Mouse (Mus musculus): ENCODE data around the gene Bglap2. TPM values are rescaled to one million over a fixed set of nuclear protein-coding genes. Genes with fewer than 3 reads are reported as not detected.

Gene Bglap2
- polyA plus RNA-seq, 1 experiment from 2014 or later: not detected

DNA sequence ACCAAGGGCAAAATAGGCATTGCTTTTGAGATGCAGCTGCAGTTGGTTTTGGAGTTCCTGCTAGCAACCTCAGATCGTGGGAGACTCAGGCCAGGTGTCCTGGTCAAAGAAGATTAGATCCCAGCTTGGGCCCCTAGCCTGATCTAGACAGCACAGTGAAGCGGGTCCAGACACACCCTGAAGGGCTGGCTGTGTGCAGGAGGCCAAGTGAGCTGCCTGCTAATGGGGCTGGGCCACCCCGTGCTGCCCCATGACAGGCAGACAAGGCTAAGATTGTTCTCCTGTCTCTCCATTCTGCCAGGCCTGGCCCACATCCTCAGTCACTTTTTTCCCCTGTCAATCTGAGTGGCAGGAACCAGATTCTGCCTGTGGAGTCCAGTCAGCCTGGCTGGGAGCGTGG lies 14.8 kb downstream of the Bglap2 start:
- Histone ChIP-seq H3K27me3 (ENCODE audit: control insufficient read depth, insufficient read depth, low read length) (peaks cover 9% of the 10 kb centered on the region), H3K9me3 (ENCODE audit: control insufficient read depth, low read length) (no peaks in the 10 kb centered on the region), H3K4me2 (replicated peaks; ENCODE audit: low read depth, low read length) (no peak overlapping the region), H3K36me3 (ENCODE audit: control insufficient read depth, insufficient read depth, low read length) (peaks cover 5% of the 10 kb centered on the region), H3K27ac (ENCODE audit: low read depth, low read length) (no peak overlapping the region), H3K4me1 (replicated peaks; ENCODE audit: control insufficient read depth, insufficient read depth, low read length) (no peaks in the 10 kb centered on the region; the same call in 1 of the 2 replicates), H3K4me3 (ENCODE audit: low read depth, low read length) (no peak overlapping the region), H3K9ac (ENCODE audit: low read depth, low read length) (no peak overlapping the region)
- ATAC-seq (ENCODE audit: low FRiP score) (no peak), DNase-seq (ENCODE audit: low spot score) (peak; percentile 14)
- WGBS: 61% methylated on average over 4 of the region's 4 CpGs

- no peak overlapping the region for H3K27ac ChIP-seq (ENCODE audit: low read depth, low read length)
- ATAC-seq (ENCODE audit: low FRiP score) (no peak), DNase-seq (ENCODE audit: low spot score) (no peak)
Measured at GRCm38 (mm10) chr3:88361612-88362313, 16.7 kb downstream of the Bglap2 start.

DNA sequence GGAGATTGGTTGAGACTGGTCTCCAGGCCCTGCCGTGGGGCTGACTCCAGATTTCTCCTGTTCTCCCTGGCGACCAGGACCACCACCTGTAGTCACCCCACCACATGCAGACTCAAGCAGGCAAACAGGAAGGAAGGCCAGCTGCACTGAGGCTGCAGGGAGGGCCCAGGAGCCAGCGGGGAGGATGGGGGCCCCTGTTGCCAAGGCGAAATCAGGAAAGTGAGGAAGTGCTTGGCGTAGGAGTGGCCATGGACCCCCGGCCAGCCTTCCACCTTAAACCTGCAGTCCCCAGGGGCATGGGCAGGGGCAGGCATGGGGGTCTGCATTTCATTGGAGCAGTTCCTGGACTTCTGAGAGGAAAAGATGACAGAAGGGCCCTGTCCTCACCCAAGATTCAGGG lies 17.4 kb downstream of the Bglap2 start:
- Histone ChIP-seq H3K36me3 (ENCODE audit: control insufficient read depth, insufficient read depth, low read length) (peaks cover 9% of the 10 kb centered on the region), H3K9ac (ENCODE audit: low read depth, low read length) (no peak overlapping the region), H3K9me3 (ENCODE audit: control insufficient read depth, low read length) (no peaks in the 10 kb centered on the region), H3K4me1 (replicated peaks; ENCODE audit: control insufficient read depth, insufficient read depth, low read length) (no peaks in the 10 kb centered on the region; the same call in 1 of the 2 replicates), H3K4me3 (ENCODE audit: low read depth, low read length) (no peak overlapping the region), H3K27me3 (ENCODE audit: control insufficient read depth, insufficient read depth, low read length) (peaks cover 8% of the 10 kb centered on the region), H3K27ac (ENCODE audit: low read depth, low read length) (no peak overlapping the region), H3K4me2 (replicated peaks; ENCODE audit: low read depth, low read length) (no peak overlapping the region)
- ATAC-seq (ENCODE audit: low FRiP score) (no peak), DNase-seq (ENCODE audit: low spot score) (no peak)
- 83% methylated on average over 5 of the region's 6 CpGs for WGBS

More at GRCm38 (mm10) chr3:88361612-88362313, 16.7 kb downstream of the Bglap2 start:
- H3K36me3 ChIP-seq (ENCODE audit: control insufficient read depth, insufficient read depth, low read length): peaks cover 7% of the 10 kb centered on the region
- no peaks in the 10 kb centered on the region; the same call in 1 of the 2 replicates for H3K4me1 ChIP-seq (replicated peaks; ENCODE audit: control insufficient read depth, insufficient read depth, low read length)
- no peak overlapping the region for H3K4me2 ChIP-seq (replicated peaks; ENCODE audit: low read depth, low read length)
- no peak overlapping the region for H3K9ac ChIP-seq (ENCODE audit: low read depth, low read length)
- H3K9me3 ChIP-seq (ENCODE audit: control insufficient read depth, low read length): no peaks in the 10 kb centered on the region
- no peak overlapping the region for H3K4me3 ChIP-seq (ENCODE audit: low read depth, low read length)
- peaks cover 9% of the 10 kb centered on the region for H3K27me3 ChIP-seq (ENCODE audit: control insufficient read depth, insufficient read depth, low read length)
- 87% methylated on average over 2 of the region's 2 CpGs for WGBS

DNA sequence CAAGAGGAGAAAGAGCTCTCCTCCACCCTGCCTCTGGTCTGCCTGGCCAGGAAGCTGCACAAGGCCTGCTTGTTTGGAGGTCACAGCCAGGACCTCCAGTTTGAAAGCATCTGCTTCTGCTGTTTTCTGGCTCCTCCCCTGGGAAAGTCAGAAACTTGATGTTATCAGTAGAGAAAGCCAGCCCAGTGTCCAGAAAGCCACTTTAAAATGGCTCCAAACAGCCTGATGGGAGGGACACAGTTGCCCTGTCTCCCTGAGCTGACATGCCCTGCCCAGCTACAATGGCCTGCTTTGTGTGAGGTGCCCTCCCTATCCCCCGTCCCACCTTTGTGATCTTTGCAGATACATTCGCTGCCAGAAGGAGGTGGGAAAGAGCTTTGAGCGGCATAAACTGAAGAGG lies 18.5 kb downstream of the Bglap2 start:
- Histone ChIP-seq H3K9me3 (ENCODE audit: control insufficient read depth, low read length) (no peaks in the 10 kb centered on the region), H3K4me1 (replicated peaks; ENCODE audit: control insufficient read depth, insufficient read depth, low read length) (no peaks in the 10 kb centered on the region; the same call in 1 of the 2 replicates), H3K27me3 (ENCODE audit: control insufficient read depth, insufficient read depth, low read length) (no peaks in the 10 kb centered on the region), H3K36me3 (ENCODE audit: control insufficient read depth, insufficient read depth, low read length) (peaks cover 12% of the 10 kb centered on the region), H3K27ac (ENCODE audit: low read depth, low read length) (peak overlapping the region; percentile 48), H3K4me3 (ENCODE audit: low read depth, low read length) (no peak overlapping the region), H3K9ac (ENCODE audit: low read depth, low read length) (no peak overlapping the region), H3K4me2 (replicated peaks; ENCODE audit: low read depth, low read length) (no peak overlapping the region)
- no peak for DNase-seq (ENCODE audit: low spot score)
- peak; percentile 36; the same call in 1 of the 2 replicates for ATAC-seq (ENCODE audit: low FRiP score)
- WGBS: 85% methylated on average over 3 of the region's 3 CpGs

GRCm38 (mm10) chr3:88359584-88359983 lies 18.9 kb downstream of the Bglap2 start:
- H3K9ac ChIP-seq (ENCODE audit: low read depth, low read length): no peak overlapping the region
- H3K36me3 ChIP-seq (ENCODE audit: control insufficient read depth, insufficient read depth, low read length): peaks cover 12% of the 10 kb centered on the region

GRCm38 (mm10) chr3:88354396-88355165 lies 23.9 kb downstream of the Bglap2 start:
- H3K9ac ChIP-seq (ENCODE audit: low read depth, low read length): no peak overlapping the region
- H3K4me3 ChIP-seq (ENCODE audit: low read depth, low read length): no peak overlapping the region
- H3K27ac ChIP-seq (ENCODE audit: low read depth, low read length): no peak overlapping the region
- no peaks in the 10 kb centered on the region for H3K4me1 ChIP-seq (replicated peaks; ENCODE audit: control insufficient read depth, insufficient read depth, low read length)
- WGBS: 96% methylated on average over 8 of the region's 8 CpGs
- no peak overlapping the region for H3K4me2 ChIP-seq (replicated peaks; ENCODE audit: low read depth, low read length)
- no peaks in the 10 kb centered on the region for H3K9me3 ChIP-seq (ENCODE audit: control insufficient read depth, low read length)
- peaks cover 30% of the 10 kb centered on the region for H3K36me3 ChIP-seq (ENCODE audit: control insufficient read depth, insufficient read depth, low read length)
- H3K27me3 ChIP-seq (ENCODE audit: control insufficient read depth, insufficient read depth, low read length): no peaks in the 10 kb centered on the region
- ATAC-seq (ENCODE audit: low FRiP score) (no peak), DNase-seq (ENCODE audit: low spot score) (no peak)

More at GRCm38 (mm10) chr3:88359584-88359983, 18.9 kb downstream of the Bglap2 start:
- Histone ChIP-seq H3K9me3 (ENCODE audit: control insufficient read depth, low read length) (no peaks in the 10 kb centered on the region), H3K4me2 (replicated peaks; ENCODE audit: low read depth, low read length) (no peak overlapping the region), H3K4me3 (ENCODE audit: low read depth, low read length) (no peak overlapping the region), H3K27ac (ENCODE audit: low read depth, low read length) (peak overlapping the region; percentile 48), H3K27me3 (ENCODE audit: control insufficient read depth, insufficient read depth, low read length) (no peaks in the 10 kb centered on the region), H3K4me1 (replicated peaks; ENCODE audit: control insufficient read depth, insufficient read depth, low read length) (no peaks in the 10 kb centered on the region; the same call in 1 of the 2 replicates)
- no peak for DNase-seq (ENCODE audit: low spot score)
- WGBS: 69% methylated on average over 5 of the region's 5 CpGs
- ATAC-seq (ENCODE audit: low FRiP score): peak; percentile 59; the same call in 1 of the 2 replicates

DNA sequence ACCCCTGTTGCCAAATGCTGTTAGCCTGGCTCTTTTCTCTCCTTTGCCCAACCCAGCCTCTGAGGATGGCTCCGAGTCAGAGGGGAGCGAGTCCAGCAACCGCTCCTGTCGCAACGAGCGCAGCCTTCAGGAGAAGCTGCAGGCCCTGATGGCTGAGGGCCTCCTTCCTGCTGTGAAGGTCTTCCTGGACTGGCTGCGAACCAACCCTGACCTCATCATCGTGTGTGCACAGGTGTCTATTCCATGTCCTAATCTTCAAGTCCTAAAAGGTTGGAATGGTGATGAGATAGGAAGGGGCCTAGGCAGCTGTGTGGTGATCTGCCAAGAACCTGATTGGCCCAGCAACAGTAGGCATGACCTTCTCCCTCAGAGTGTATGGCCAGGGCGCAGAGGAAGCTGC lies 25.6 kb downstream of the Bglap2 start:
- ATAC-seq (ENCODE audit: low FRiP score): no peak
- H3K36me3 ChIP-seq (ENCODE audit: control insufficient read depth, insufficient read depth, low read length): peaks cover 36% of the 10 kb centered on the region

DNA sequence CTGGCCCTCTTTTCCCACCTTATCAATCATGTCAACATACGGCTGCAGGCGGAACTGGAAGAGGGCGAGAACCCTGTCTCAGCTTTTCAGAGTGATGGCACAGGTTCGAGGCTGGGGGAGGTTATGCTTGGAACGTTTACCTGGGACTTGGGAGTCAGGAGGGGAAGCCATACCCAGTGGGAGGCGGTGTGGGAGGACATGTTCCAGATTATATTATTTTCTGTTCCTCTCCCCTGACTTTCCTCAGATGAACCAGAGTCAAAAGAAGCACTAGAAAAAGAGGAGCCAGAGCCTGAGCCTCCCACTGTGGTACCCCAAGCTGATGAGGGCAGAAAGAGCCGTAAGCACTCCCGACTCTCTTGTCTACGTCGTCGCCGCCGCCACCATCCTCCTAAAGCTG lies 27.8 kb downstream of the Bglap2 start:
- H3K4me1 ChIP-seq (replicated peaks; ENCODE audit: control insufficient read depth, insufficient read depth, low read length): no peaks in the 10 kb centered on the region
- H3K27ac ChIP-seq (ENCODE audit: low read depth, low read length): no peak overlapping the region
- H3K4me2 ChIP-seq (replicated peaks; ENCODE audit: low read depth, low read length): no peak overlapping the region
- peaks cover 45% of the 10 kb centered on the region for H3K36me3 ChIP-seq (ENCODE audit: control insufficient read depth, insufficient read depth, low read length)
- ATAC-seq (ENCODE audit: low FRiP score): no peak
- no peak overlapping the region for H3K9ac ChIP-seq (ENCODE audit: low read depth, low read length)
- no peak overlapping the region for H3K4me3 ChIP-seq (ENCODE audit: low read depth, low read length)
- no peaks in the 10 kb centered on the region for H3K9me3 ChIP-seq (ENCODE audit: control insufficient read depth, low read length)
- H3K27me3 ChIP-seq (ENCODE audit: control insufficient read depth, insufficient read depth, low read length): no peaks in the 10 kb centered on the region
- WGBS: 95% methylated on average over 13 of the region's 13 CpGs
- no peak for DNase-seq (ENCODE audit: low spot score)

More for the DNA sequence above, 25.6 kb downstream of the Bglap2 start:
- Histone ChIP-seq H3K4me2 (replicated peaks; ENCODE audit: low read depth, low read length) (no peak overlapping the region), H3K9ac (ENCODE audit: low read depth, low read length) (no peak overlapping the region), H3K4me3 (ENCODE audit: low read depth, low read length) (no peak overlapping the region), H3K27ac (ENCODE audit: low read depth, low read length) (no peak overlapping the region), H3K9me3 (ENCODE audit: control insufficient read depth, low read length) (no peaks in the 10 kb centered on the region), H3K4me1 (replicated peaks; ENCODE audit: control insufficient read depth, insufficient read depth, low read length) (no peaks in the 10 kb centered on the region), H3K27me3 (ENCODE audit: control insufficient read depth, insufficient read depth, low read length) (no peaks in the 10 kb centered on the region)
- no peak for DNase-seq (ENCODE audit: low spot score)
- 97% methylated on average over 9 of the region's 9 CpGs for WGBS

All from hindbrain, embryonic 11.5 days (tissue).